Mouse (Mus musculus): ENCODE results near the gene Gm47969. TPM values are rescaled to one million over a fixed set of nuclear protein-coding genes. Genes with fewer than 3 reads are reported as not detected.

Gm47969 gene
- total RNA-seq, 2 experiments from 2014 or later: not detected

DNA sequence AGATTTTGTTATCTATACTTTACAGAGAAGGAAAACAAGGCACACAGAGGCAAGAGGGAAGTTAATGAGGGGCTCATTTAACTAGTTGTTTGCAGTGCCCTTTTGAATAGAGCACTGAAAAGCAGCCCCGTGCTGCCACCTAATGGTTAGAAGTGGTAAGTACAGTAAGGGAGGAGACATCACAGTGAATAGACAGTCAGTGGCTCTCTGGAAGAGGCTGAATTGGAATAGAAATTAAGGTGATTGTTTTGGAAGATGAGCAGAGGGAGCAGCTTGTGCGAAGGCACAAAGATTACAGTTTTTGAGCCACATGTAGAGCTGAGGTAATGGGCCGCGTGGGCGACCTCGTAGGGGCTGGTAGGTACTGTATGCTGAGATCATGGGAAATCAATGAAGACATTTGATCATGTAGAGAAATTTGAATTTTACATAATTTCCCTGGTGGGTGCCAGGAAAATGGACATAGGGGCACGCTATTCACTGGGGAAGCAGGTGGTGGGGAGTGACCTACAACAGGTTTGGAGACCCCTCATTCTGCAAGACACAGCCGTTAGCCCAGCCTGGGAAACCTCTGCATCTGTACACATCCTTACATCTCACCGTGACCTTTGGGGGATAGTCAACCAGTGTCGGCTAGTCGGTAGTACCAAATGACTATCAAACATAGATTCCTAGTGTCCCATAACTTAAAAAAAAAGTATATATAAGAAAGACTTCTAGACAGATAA is 31.6 kb downstream of the Gm47969 start:
- peak; percentile 6 for DNase-seq

DNA sequence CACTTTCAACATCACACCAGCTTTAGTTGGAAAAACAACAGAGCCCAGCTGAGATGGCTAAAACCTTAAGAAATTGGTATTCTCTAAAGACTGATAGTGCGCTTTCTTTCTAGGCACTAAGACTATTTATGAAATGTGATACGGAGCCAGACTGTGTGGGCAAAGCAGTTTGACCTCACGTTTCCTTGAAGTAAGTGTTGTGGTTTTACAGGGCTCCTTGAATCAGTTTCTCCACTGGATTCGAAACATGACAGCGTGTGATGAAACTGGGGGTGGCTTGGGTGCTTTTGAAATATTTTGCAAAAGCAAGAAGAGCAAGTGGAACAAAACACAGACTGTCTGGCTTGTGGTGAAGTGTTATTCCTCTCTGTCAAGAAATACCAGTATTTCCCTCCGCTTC is 32.3 kb downstream of the Gm47969 start:
- no peak for DNase-seq

DNA sequence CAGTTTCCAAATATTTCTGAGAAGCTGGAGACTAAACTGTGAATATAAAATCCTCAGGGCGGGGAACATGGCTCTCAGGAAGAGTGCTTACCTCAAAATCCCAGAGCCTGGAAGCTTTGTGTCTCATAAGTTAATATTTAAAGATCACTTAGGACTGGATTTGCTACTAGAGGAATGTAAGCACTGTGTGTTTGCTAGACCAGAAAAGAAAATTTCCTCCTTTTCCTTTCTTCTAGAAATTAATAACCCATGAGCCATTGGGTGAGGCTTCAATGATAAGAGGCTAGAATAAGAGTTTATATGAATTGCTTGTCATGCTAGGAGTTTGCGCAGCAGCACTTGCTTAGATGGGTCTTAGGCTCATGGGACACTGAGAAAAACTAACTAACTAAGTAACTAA is 40.1 kb downstream of the Gm47969 start:
- DNase-seq: no peak

DNA sequence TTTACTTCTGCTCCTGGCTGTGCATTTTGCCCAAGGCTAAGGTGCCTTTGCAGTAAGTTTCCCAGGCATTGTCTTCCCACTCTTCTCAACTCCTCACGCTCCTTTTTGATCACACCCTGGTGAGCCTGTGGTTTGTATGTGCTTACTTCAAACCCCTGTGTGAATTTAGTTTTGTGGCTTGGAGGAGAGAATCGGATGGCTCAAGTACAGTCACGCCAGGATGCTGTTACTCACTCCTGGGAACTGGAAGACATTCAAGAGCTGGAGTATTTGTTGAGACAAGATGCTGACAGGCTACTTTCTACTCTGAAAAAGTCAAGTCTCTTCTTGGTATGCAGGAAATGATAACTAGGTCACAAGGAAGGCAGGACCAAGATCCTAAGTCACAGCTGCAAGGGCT is 46.5 kb downstream of the Gm47969 start:
- DNase-seq: no peak

Other genes starting within 250 kb of the Gm47969 start
- 10 to 100 TPM; 27.0 to 29.4 TPM for gene Agfg1, start 205.4 kb upstream of the Gm47969 start, total RNA-seq (2021)
- gene A030005L19Rik, start 131.6 kb upstream of the Gm47969 start, total RNA-seq (2021): under 1 TPM in 1 of 2 experiments, not detected in 1; 0.31 TPM
- gene A030014E15Rik, start 120.0 kb upstream of the Gm47969 start, total RNA-seq (2021): not detected
- gene Gm6217, start 113.5 kb upstream of the Gm47969 start, total RNA-seq (2021): not detected
- gene A030003K21Rik, start 101.5 kb upstream of the Gm47969 start, total RNA-seq (2021): not detected
- gene Gm7544, start 88.9 kb upstream of the Gm47969 start, total RNA-seq (2021): not detected
- not detected for gene Gm47955, start 84.6 kb upstream of the Gm47969 start, total RNA-seq (2021)
- gene Gm47959, start 44.4 kb upstream of the Gm47969 start, total RNA-seq (2021): not detected
- gene Slc19a3, start 6.5 kb upstream of the Gm47969 start, total RNA-seq (2021): under 1 TPM in 1 of 2 experiments, not detected in 1; 0.16 TPM
- not detected for gene Krtap28-10, start 2.5 kb upstream of the Gm47969 start, total RNA-seq (2021)
- gene A030005K14Rik, start 14.4 kb downstream of the Gm47969 start, total RNA-seq (2021): not detected
- gene Krtap28-13, start 16.0 kb downstream of the Gm47969 start, total RNA-seq (2021): not detected
- not detected for gene Ccl20, start 71.8 kb downstream of the Gm47969 start, total RNA-seq (2021)
- gene Daw1, start 114.8 kb downstream of the Gm47969 start, total RNA-seq (2021): not detected

Measured in gastrocnemius, postnatal 10 days (tissue).